Mouse (Mus musculus): ENCODE results near the gene Nfatc3. TPM values are rescaled to one million over a fixed set of nuclear protein-coding genes. Genes with fewer than 3 reads are reported as not detected.

Gene Nfatc3
- polyA plus RNA-seq, 1 experiment from 2014 or later: 2.6 TPM

GRCm38 (mm10) chr8:106168356-106169016 is 109.8 kb downstream of the Nfatc3 start, which contains the start of gene Slc7a6:
TSS of gene Slc7a6 (plus strand) at chr8:106168857.
- peak within 1 kb of the TSS; percentile 100 for H3K4me2 ChIP-seq
- H3K27me3 ChIP-seq: peaks cover 27% of the 10 kb centered on the region
- ATAC-seq (ENCODE audit: insufficient read depth): peak; percentile 84
- peak within 1 kb of the TSS; percentile 71 for H3K27ac ChIP-seq (replicated peaks)
- no peaks in the 10 kb centered on the region for H3K9me3 ChIP-seq (replicated peaks)
- H3K36me3 ChIP-seq (replicated peaks): no peaks in the 10 kb centered on the region
- H3K9ac ChIP-seq: peak within 1 kb of the TSS; percentile 63
- H3K4me3 ChIP-seq (replicated peaks): peak within 1 kb of the TSS; percentile 75
- peaks cover 23% of the 10 kb centered on the region for H3K4me1 ChIP-seq (replicated peaks)
- under 1% methylated on average over 59 of the region's 59 CpGs for WGBS (ENCODE audit: insufficient replicate concordance)

GRCm38 (mm10) chr8:106169017-106169933 is 110.6 kb downstream of the Nfatc3 start:
- H3K36me3 ChIP-seq (replicated peaks): no peaks in the 10 kb centered on the region
- H3K4me2 ChIP-seq: peak overlapping the region; percentile 100
- H3K27ac ChIP-seq (replicated peaks): 0 out of 2 replicates have a peak overlapping the region, but pooled peaks have one; percentile 71
- H3K9me3 ChIP-seq (replicated peaks): no peaks in the 10 kb centered on the region
- H3K27me3 ChIP-seq: peaks cover 27% of the 10 kb centered on the region
- ATAC-seq (ENCODE audit: insufficient read depth): peak; percentile 60
- peaks cover 23% of the 10 kb centered on the region for H3K4me1 ChIP-seq (replicated peaks)
- H3K4me3 ChIP-seq (replicated peaks): peak overlapping the region; percentile 75
- under 1% methylated on average over 54 of the region's 54 CpGs for WGBS (ENCODE audit: insufficient replicate concordance)
- peak overlapping the region; percentile 63 for H3K9ac ChIP-seq

- Histone ChIP-seq H3K4me3 (replicated peaks) (peak overlapping the region; percentile 75), H3K27me3 (peaks cover 27% of the 10 kb centered on the region), H3K9me3 (replicated peaks) (no peaks in the 10 kb centered on the region), H3K9ac (0 out of 2 replicates have a peak overlapping the region, but pooled peaks have one; percentile 63), H3K36me3 (replicated peaks) (no peaks in the 10 kb centered on the region), H3K4me1 (replicated peaks) (peaks cover 23% of the 10 kb centered on the region), H3K27ac (replicated peaks) (no peak overlapping the region), H3K4me2 (peak overlapping the region; percentile 100)
- ATAC-seq (ENCODE audit: insufficient read depth): no peak
- 34% methylated on average over 6 of the region's 6 CpGs for WGBS (ENCODE audit: insufficient replicate concordance)
Observed at GRCm38 (mm10) chr8:106169934-106170480, 111.4 kb downstream of the Nfatc3 start.

GRCm38 (mm10) chr8:106173566-106173965 is 114.9 kb downstream of the Nfatc3 start:
- 62% methylated on average over 3 of the region's 3 CpGs for WGBS (ENCODE audit: insufficient replicate concordance)
- ATAC-seq (ENCODE audit: insufficient read depth): no peak
- Histone ChIP-seq H3K9ac (no peak overlapping the region), H3K36me3 (replicated peaks) (no peaks in the 10 kb centered on the region), H3K4me1 (replicated peaks) (peaks cover 17% of the 10 kb centered on the region), H3K27ac (replicated peaks) (no peak overlapping the region), H3K9me3 (replicated peaks) (no peaks in the 10 kb centered on the region), H3K4me3 (replicated peaks) (no peak overlapping the region), H3K27me3 (peaks cover 13% of the 10 kb centered on the region), H3K4me2 (no peak overlapping the region)

DNA sequence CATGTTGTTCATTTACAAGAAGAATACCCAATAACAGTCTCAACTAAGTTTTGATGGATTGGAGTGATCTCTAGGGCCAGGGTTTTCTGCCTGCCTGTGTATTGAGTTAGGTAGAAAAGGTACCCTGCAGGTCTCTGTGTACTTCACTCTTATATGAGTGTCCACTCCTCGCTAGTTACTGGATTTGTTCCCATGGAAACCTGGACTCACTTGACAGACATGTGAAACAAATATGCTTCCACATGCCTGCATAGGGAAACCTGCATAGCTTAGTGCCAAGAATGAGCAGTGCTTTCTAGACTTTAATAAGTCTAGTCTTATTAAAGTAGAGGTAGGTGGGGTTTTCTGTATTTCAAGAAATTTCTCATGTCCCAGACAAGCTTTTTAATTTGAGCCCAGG is 118.3 kb downstream of the Nfatc3 start:
- Histone ChIP-seq H3K27me3 (no peaks in the 10 kb centered on the region), H3K9me3 (replicated peaks) (no peaks in the 10 kb centered on the region), H3K4me1 (replicated peaks) (no peaks in the 10 kb centered on the region), H3K4me3 (replicated peaks) (no peak overlapping the region), H3K27ac (replicated peaks) (no peak overlapping the region), H3K4me2 (no peak overlapping the region), H3K36me3 (replicated peaks) (no peaks in the 10 kb centered on the region), H3K9ac (no peak overlapping the region)
- 63% methylated on average over 1 of the region's 1 CpGs for WGBS (ENCODE audit: insufficient replicate concordance)
- ATAC-seq (ENCODE audit: insufficient read depth): no peak

DNA sequence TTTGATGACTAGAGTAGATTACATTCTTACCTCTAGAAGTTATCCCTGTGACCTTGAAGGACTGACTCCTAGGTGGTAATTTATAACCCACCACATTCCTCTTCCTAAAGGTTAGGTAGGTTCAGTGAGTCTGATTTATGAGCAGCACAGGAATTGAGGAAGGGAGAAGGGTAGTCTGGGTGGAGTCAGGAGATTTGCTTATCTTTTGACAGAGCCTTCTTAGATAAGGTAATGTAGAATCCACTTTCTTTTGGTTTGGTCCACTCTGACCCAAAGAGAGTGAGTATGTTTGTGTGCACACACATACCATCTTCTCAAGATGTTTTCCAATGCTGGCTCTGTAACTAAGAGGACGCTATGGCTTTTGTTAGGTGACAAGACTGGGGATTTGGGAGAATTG is 119.0 kb downstream of the Nfatc3 start:
- no peaks in the 10 kb centered on the region for H3K27me3 ChIP-seq
- 65% methylated on average over 1 of the region's 1 CpGs for WGBS (ENCODE audit: insufficient replicate concordance)
- H3K4me2 ChIP-seq: no peak overlapping the region
- no peaks in the 10 kb centered on the region for H3K4me1 ChIP-seq (replicated peaks)
- H3K4me3 ChIP-seq (replicated peaks): no peak overlapping the region
- no peak overlapping the region for H3K9ac ChIP-seq
- H3K36me3 ChIP-seq (replicated peaks): no peaks in the 10 kb centered on the region
- ATAC-seq (ENCODE audit: insufficient read depth): no peak
- H3K27ac ChIP-seq (replicated peaks): no peak overlapping the region
- H3K9me3 ChIP-seq (replicated peaks): no peaks in the 10 kb centered on the region

GRCm38 (mm10) chr8:106178428-106178827 is 119.8 kb downstream of the Nfatc3 start:
- Histone ChIP-seq H3K9ac (no peak overlapping the region), H3K4me1 (replicated peaks) (no peaks in the 10 kb centered on the region), H3K36me3 (replicated peaks) (no peaks in the 10 kb centered on the region), H3K4me2 (no peak overlapping the region), H3K27ac (replicated peaks) (no peak overlapping the region), H3K27me3 (no peaks in the 10 kb centered on the region), H3K4me3 (replicated peaks) (no peak overlapping the region), H3K9me3 (replicated peaks) (no peaks in the 10 kb centered on the region)
- no peak for ATAC-seq (ENCODE audit: insufficient read depth)
- 62% methylated on average over 2 of the region's 2 CpGs for WGBS (ENCODE audit: insufficient replicate concordance)

Other genes starting within 250 kb of the Nfatc3 start
- gene Ranbp10, start 231.5 kb upstream of the Nfatc3 start, polyA plus RNA-seq (2015; fragmentation: Nextera tagmentation; extraction: Ambion mirVana): 45.0 and 52.2 TPM in 2 replicates
- gene Tsnaxip1, start 231.1 kb upstream of the Nfatc3 start, polyA plus RNA-seq (2015; fragmentation: Nextera tagmentation; extraction: Ambion mirVana): 0.07 and 0.22 TPM in 2 replicates
- 20.3 and 22.7 TPM in 2 replicates for gene Cenpt, start 205.6 kb upstream of the Nfatc3 start, polyA plus RNA-seq (2015; fragmentation: Nextera tagmentation; extraction: Ambion mirVana)
- gene Thap11, start 203.7 kb upstream of the Nfatc3 start, polyA plus RNA-seq (2015; fragmentation: Nextera tagmentation; extraction: Ambion mirVana): 31.5 and 32.2 TPM in 2 replicates
- 85.2 and 94.1 TPM in 2 replicates for gene Nutf2, start 198.3 kb upstream of the Nfatc3 start, polyA plus RNA-seq (2015; fragmentation: Nextera tagmentation; extraction: Ambion mirVana)
- gene Edc4, start 178.0 kb upstream of the Nfatc3 start, polyA plus RNA-seq (2015; fragmentation: Nextera tagmentation; extraction: Ambion mirVana): 15.3 and 15.5 TPM in 2 replicates
- not detected in 2 replicates for gene Nrn1l, start 165.3 kb upstream of the Nfatc3 start, polyA plus RNA-seq (2015; fragmentation: Nextera tagmentation; extraction: Ambion mirVana)
- 10.3 and 12.5 TPM in 2 replicates for gene Pskh1, start 158.4 kb upstream of the Nfatc3 start, polyA plus RNA-seq (2015; fragmentation: Nextera tagmentation; extraction: Ambion mirVana)
- gene Ctrl, start 125.0 kb upstream of the Nfatc3 start, polyA plus RNA-seq (2015; fragmentation: Nextera tagmentation; extraction: Ambion mirVana): 0.20 and 0.36 TPM in 2 replicates
- 45.0 and 47.9 TPM in 2 replicates for gene Psmb10, start 120.4 kb upstream of the Nfatc3 start, polyA plus RNA-seq (2015; fragmentation: Nextera tagmentation; extraction: Ambion mirVana)
- 70.8 and 85.2 TPM in 2 replicates for gene Lcat, start 115.5 kb upstream of the Nfatc3 start, polyA plus RNA-seq (2015; fragmentation: Nextera tagmentation; extraction: Ambion mirVana)
- gene Slc12a4, start 92.7 kb upstream of the Nfatc3 start, polyA plus RNA-seq (2015; fragmentation: Nextera tagmentation; extraction: Ambion mirVana): 10.6 and 11.9 TPM in 2 replicates
- not detected in 2 replicates for gene Dpep3, start 79.4 kb upstream of the Nfatc3 start, polyA plus RNA-seq (2015; fragmentation: Nextera tagmentation; extraction: Ambion mirVana)
- 10.5 and 12.0 TPM in 2 replicates for gene Dus2, start 67.5 kb upstream of the Nfatc3 start, polyA plus RNA-seq (2015; fragmentation: Nextera tagmentation; extraction: Ambion mirVana)
- not detected in 2 replicates for gene Dpep2nb, start 52.9 kb upstream of the Nfatc3 start, polyA plus RNA-seq (2015; fragmentation: Nextera tagmentation; extraction: Ambion mirVana)
- gene Ddx28, start 47.0 kb upstream of the Nfatc3 start, polyA plus RNA-seq (2015; fragmentation: Nextera tagmentation; extraction: Ambion mirVana): 9.8 and 10.0 TPM in 2 replicates
- gene Esrp2, start 78.1 kb downstream of the Nfatc3 start, polyA plus RNA-seq (2015; fragmentation: Nextera tagmentation; extraction: Ambion mirVana): 13.3 and 17.0 TPM in 2 replicates
- gene Pla2g15, start 91.6 kb downstream of the Nfatc3 start, polyA plus RNA-seq (2015; fragmentation: Nextera tagmentation; extraction: Ambion mirVana): 7.8 and 8.7 TPM in 2 replicates
- gene Slc7a6, start 110.0 kb downstream of the Nfatc3 start, polyA plus RNA-seq (2015; fragmentation: Nextera tagmentation; extraction: Ambion mirVana): 5.1 and 6.0 TPM in 2 replicates
- gene Slc7a6os, start 152.1 kb downstream of the Nfatc3 start, polyA plus RNA-seq (2015; fragmentation: Nextera tagmentation; extraction: Ambion mirVana): 11.0 and 11.4 TPM in 2 replicates
- gene Prmt7, start 152.1 kb downstream of the Nfatc3 start, polyA plus RNA-seq (2015; fragmentation: Nextera tagmentation; extraction: Ambion mirVana): 20.1 and 21.8 TPM in 2 replicates